Mouse (Mus musculus): ENCODE measurements around the gene Vwa1.
A peak's percentile ranks its signal among the peaks of the same experiment; 100 is the strongest.

DNA sequence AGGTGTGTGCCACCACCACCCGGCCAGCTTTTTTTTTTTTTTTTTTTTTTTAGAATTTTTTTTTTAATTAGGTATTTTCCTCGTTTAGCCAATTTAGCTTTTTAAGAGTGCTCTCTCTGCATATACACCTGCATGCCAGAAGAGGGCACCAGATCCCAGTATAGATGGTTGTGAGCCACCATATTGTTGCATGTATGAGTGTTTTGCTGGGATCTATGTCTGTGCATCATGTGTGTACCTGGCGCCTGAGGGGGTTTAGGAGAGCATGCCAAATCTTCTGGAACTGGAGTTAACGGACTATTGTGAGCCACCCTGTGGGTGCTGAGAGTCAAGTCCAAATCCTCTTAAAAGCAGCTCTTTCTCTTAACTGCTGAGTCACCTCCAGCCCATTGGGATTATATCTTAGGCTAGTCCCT is 52.8 kb downstream of the Vwa1 start:
- TF ChIP-seq CTCF (IDR thresholded peaks at IDR 0.05; ENCODE audit: low read depth, low read length) (peak; percentile 17), POLR2A (IDR thresholded peaks at IDR 0.05; ENCODE audit: insufficient read depth, low read length) (no peak), EP300 (IDR thresholded peaks at IDR 0.05; ENCODE audit: insufficient read depth, low read depth, low read length) (no peak)

All from ES-Bruce4 (cell line).